Mouse (Mus musculus) kidney, postnatal 10 days (tissue): ENCODE data around the gene Nudt17.
"Not testable (repeated sequence)": the region's sequence is repeated elsewhere in the genome, so short reads cannot be mapped to it uniquely, and the experiment has no call there.

ENCODE experiments used
- DNase-seq: peaks from one replicate; pipeline ENCODE4 v3.0.0; 2021; ENCODE audit warnings: mixed read lengths

Nudt17 gene

GRCm38 (mm10) chr3:96700376-96700775, 8.0 kb downstream of the Nudt17 start:
- peak; percentile 49 for DNase-seq

- no peak for DNase-seq
Measured at GRCm38 (mm10) chr3:96698993-96699690, 9.2 kb downstream of the Nudt17 start.

- peak; percentile 96 for DNase-seq
Measured at GRCm38 (mm10) chr3:96696766-96697732, 11.3 kb downstream of the Nudt17 start.

- DNase-seq, result peak; percentile 93
Measured at GRCm38 (mm10) chr3:96696198-96696765, 12.1 kb downstream of the Nudt17 start, which contains the start of gene Pias3. Gene Pias3, plus strand, starts transcription at chr3:96696384.

- DNase-seq, result no peak
Measured at GRCm38 (mm10) chr3:96693579-96693978, 14.8 kb downstream of the Nudt17 start.

GRCm38 (mm10) chr3:96692506-96692905, 15.9 kb downstream of the Nudt17 start:
- peak; percentile 75 for DNase-seq

GRCm38 (mm10) chr3:96690298-96690697, 18.1 kb downstream of the Nudt17 start:
- no peak for DNase-seq

- no peak for DNase-seq
Measured at GRCm38 (mm10) chr3:96688854-96689253, 19.5 kb downstream of the Nudt17 start.

- DNase-seq, result not testable (repeated sequence)
Measured at GRCm38 (mm10) chr3:96686057-96686456, 22.3 kb downstream of the Nudt17 start.

- no peak for DNase-seq
Measured at GRCm38 (mm10) chr3:96684822-96685156, 23.6 kb downstream of the Nudt17 start.

GRCm38 (mm10) chr3:96684151-96684821, 24.1 kb downstream of the Nudt17 start:
- DNase-seq, result no peak

- DNase-seq, result no peak
Measured at GRCm38 (mm10) chr3:96683496-96683895, 24.9 kb downstream of the Nudt17 start.

- DNase-seq, result no peak
Measured at GRCm38 (mm10) chr3:96680269-96680956, 27.9 kb downstream of the Nudt17 start.

- DNase-seq, result no peak
Measured at GRCm38 (mm10) chr3:96679159-96679674, 29.1 kb downstream of the Nudt17 start.

- DNase-seq, result no peak
Measured at GRCm38 (mm10) chr3:96678456-96678855, 29.9 kb downstream of the Nudt17 start.

- no peak for DNase-seq
Measured at GRCm38 (mm10) chr3:96675690-96676089, 32.7 kb downstream of the Nudt17 start.

GRCm38 (mm10) chr3:96675171-96675570, 33.2 kb downstream of the Nudt17 start:
- DNase-seq, result no peak

GRCm38 (mm10) chr3:96674442-96674841, 33.9 kb downstream of the Nudt17 start:
- peak; percentile 50 for DNase-seq

- DNase-seq, result no peak
Measured at GRCm38 (mm10) chr3:96673514-96673913, 34.8 kb downstream of the Nudt17 start.

GRCm38 (mm10) chr3:96671519-96671918, 36.8 kb downstream of the Nudt17 start:
- no peak for DNase-seq

GRCm38 (mm10) chr3:96669727-96670468, 38.5 kb downstream of the Nudt17 start, which contains the start of gene Ankrd35:
Gene Ankrd35, plus strand, starts transcription at chr3:96670131.
- DNase-seq, result peak; percentile 88
